ENCODE assay signal across 30 mouse cellular contexts in the genomic region with DNA sequence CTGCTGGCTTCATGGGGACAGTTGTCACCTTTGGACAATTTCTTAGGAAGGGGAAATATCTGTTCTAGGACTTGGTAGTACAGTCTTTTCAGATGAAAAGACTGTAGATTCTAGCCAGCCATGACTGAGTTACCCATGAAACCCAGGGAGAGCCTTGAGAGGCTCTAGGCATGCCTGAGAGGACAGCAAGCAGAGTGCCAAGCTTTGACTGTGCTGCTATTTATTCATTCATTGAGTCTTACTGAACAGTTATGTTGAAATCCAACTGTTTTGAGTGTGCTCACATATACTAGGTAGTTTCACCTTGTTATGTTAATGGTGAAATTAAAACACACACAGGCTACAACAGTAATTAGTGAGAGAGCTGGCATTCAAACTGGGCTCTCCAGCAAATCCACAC.
DNase-seq lines count a peak whose midpoint lies in the region; ATAC-seq lines count a peak whose summit lies in the region.
"Had no signal": no experiment of that assay in that cellular context is flagged by ENCODE, and none has a peak within 500 bp of the region (broad histone marks: within the 10 kb centered on the region; RNA-seq: fewer than 3 reads in every experiment).

No protein-coding gene starts in this region.

- no peaks in the 10 kb centered on the region for H3K9me3 ChIP-seq in heart, embryonic 13.5 days
- H3K9me3 ChIP-seq: G1E; heart, embryonic 10.5 days; hindbrain, embryonic 13.5 days; intestine, embryonic 15.5 days; limb, embryonic 10.5 days; liver, embryonic 15.5 days; lung, embryonic 15.5 days; megakaryocyte, embryonic 14.5 days; midbrain, embryonic 13.5 days; neural tube, embryonic 13.5 days had no signal

- no peak overlapping the region for H3K4me3 ChIP-seq in heart, embryonic 13.5 days
- H3K4me3 ChIP-seq: gastrocnemius, adult 2 months; heart, embryonic 10.5 days; hindbrain, embryonic 13.5 days; intestine, embryonic 15.5 days; limb, embryonic 10.5 days; liver, embryonic 15.5 days; lung, embryonic 15.5 days; midbrain, embryonic 13.5 days; neural tube, embryonic 13.5 days had no signal

- peaks cover 34% of the 10 kb centered on the region for H3K4me1 ChIP-seq in heart, embryonic 13.5 days
- H3K4me1 ChIP-seq: intestine, embryonic 15.5 days; liver, embryonic 15.5 days; midbrain, embryonic 13.5 days; neural tube, embryonic 13.5 days had no signal

- DNase-seq in heart, postnatal 4 days = no peak
- peak; percentile 26 for DNase-seq in lung, postnatal 25 days (ENCODE audit: low spot score)
- DNase-seq in lung, postnatal 10 days = no peak
- DNase-seq in testis, postnatal 10 days (ENCODE audit: low spot score) = peak; percentile 22
- no peak for DNase-seq in testis, postnatal 14 days (ENCODE audit: low spot score)
- DNase-seq in MN1 (ENCODE audit: low spot score) = no peak
- DNase-seq: adrenal gland, adult 8-10 months; B cell, adult 2 months; cerebellum, adult 18-20 months; cerebellum, postnatal 14 days; gastrocnemius, adult 2 months; heart, postnatal 14 days; kidney, adult 8-10 months; kidney, postnatal 10 days; liver; right cerebral cortex, adult 18-20 months; thymus, postnatal 25 days had no signal

- no peaks in the 10 kb centered on the region for H3K27me3 ChIP-seq in heart, embryonic 13.5 days (replicated peaks)
- H3K27me3 ChIP-seq: CH12.LX; hindbrain, embryonic 13.5 days; intestine, embryonic 15.5 days; liver, embryonic 15.5 days; lung, embryonic 15.5 days; megakaryocyte, embryonic 14.5 days; midbrain, embryonic 13.5 days; neural tube, embryonic 13.5 days had no signal

- H3K4me2 ChIP-seq in heart, embryonic 13.5 days = no peak overlapping the region
- H3K4me2 ChIP-seq: hindbrain, embryonic 13.5 days; intestine, embryonic 15.5 days; liver, embryonic 15.5 days; lung, embryonic 15.5 days; midbrain, embryonic 13.5 days; neural tube, embryonic 13.5 days had no signal

- no peak for ATAC-seq in heart, embryonic 13.5 days (ENCODE audit: extremely low read depth, insufficient number of reproducible peaks, low FRiP score, low TSS enrichment)
- ATAC-seq: activated CD4-positive, CD25-positive, alpha-beta regulatory T cell, adult 4 months; intestine, embryonic 15.5 days; midbrain, embryonic 13.5 days had no signal

- H3K36me3 ChIP-seq in heart, embryonic 13.5 days = peaks cover 4% of the 10 kb centered on the region
- H3K36me3 ChIP-seq: G1E; heart, embryonic 10.5 days; intestine, embryonic 15.5 days; limb, embryonic 10.5 days; liver, embryonic 15.5 days; lung, embryonic 15.5 days had no signal

- no peak overlapping the region for H3K9ac ChIP-seq in heart, embryonic 13.5 days
- H3K9ac ChIP-seq: hindbrain, embryonic 13.5 days; intestine, embryonic 15.5 days; liver, embryonic 15.5 days; lung, embryonic 15.5 days; midbrain, embryonic 13.5 days; neural tube, embryonic 13.5 days had no signal

- H3K27ac ChIP-seq in heart, embryonic 13.5 days (replicated peaks) = peak overlapping the region; percentile 7; the same call in 1 of the 2 replicates
- H3K27ac ChIP-seq: gastrocnemius, adult 2 months; heart, embryonic 10.5 days; hindbrain, embryonic 13.5 days; intestine, embryonic 15.5 days; limb, embryonic 10.5 days; liver, embryonic 15.5 days; lung, embryonic 15.5 days; midbrain, embryonic 13.5 days; neural tube, embryonic 13.5 days had no signal

Comparison
In these comparisons a context has a peak if more than half of its experiments do, and no peak if none do; other contexts are left out.
1. DNase-seq: peak in lung, postnatal 25 days (single experiment) and testis, postnatal 10 days (single experiment); none in heart, postnatal 4 days (single experiment), lung, postnatal 10 days (single experiment), testis, postnatal 14 days (single experiment) and MN1 (single experiment).